Mouse (Mus musculus): ENCODE results near the gene Gpx8.

Gene Gpx8

DNA sequence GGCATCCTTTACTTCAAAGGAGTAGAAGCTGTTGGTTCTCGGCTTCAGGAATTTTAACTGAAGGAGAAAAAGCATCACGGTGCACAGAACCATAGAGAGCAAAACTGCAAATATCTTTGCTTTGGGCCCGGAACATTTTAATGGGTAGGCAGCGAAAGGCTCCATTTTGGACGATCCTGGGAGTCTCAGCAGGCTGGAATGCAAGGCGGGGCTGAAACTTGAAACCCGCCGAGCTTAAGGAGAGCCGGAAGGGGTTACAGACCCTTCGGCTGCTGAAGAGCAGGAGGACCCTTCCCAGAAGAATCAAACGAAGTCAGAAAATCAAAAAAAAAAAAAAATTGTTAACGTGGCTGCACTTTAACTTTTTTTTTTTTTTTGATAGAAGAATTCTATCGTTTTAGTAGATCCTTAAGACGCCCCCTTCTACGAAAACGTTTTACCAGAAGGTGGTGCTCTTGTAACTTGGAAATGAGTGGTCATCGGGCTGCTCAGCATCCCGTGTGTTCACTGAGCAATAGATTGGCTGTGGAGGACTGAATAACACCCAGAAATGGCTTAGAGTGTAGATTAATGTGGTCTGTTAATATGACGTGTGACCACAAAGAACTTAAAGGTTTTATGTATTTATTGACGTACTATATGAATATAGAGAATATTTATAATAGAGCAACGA, at the start of gene Gpx8:
TSS of gene Gpx8 (minus strand) at position 200 of the 673 bp plus-strand sequence.
- DNase-seq (ENCODE audit: extremely low spot score): peak; percentile 73

DNA sequence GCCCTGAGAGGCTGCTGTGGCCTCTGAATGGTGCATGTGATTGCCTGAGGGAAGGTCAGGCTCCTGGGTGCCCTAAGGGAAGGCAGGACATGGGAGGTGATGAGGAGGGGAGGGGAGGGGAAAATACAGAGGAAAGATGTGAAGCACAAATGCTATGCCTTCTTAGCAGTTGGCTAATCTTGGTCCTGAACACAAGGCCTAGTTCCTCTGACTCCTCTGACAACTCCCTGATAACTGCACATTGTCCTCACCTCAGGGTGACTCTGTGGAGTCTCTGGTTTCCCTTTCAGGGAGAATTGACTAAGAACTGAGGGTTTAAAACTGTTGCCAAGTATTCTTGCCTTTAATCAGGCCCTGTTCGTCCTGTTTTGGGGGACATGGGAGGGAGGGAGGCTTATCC, 48.4 kb upstream of the Gpx8 start:
- no peak for DNase-seq (ENCODE audit: extremely low spot score)

DNA sequence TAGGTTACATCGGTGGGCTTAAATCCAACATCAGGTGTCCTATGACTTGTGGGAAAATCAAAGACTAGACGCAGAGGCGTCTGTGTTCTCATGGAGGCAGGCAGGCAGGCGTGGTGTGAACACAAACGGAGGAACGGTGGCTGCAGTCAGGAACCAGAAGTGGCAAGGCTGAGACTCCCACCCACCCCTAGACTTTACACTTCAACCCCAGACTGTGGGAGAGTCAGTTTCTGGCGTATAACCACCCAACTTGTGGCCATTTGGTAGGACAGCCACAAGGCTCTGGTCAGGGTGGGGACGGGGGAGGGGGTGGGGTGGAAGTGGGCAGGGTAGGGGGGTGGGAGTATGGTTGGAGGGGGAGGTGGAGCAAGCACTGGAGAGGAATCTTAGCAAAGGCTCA, 44.3 kb upstream of the Gpx8 start:
- no peak for DNase-seq (ENCODE audit: extremely low spot score)

- DNase-seq (ENCODE audit: extremely low spot score): no peak
Measured at GRCm38 (mm10) chr13:113087226-113088017, 41.2 kb upstream of the Gpx8 start.

- no peak for DNase-seq (ENCODE audit: extremely low spot score)
Measured at GRCm38 (mm10) chr13:113084732-113085131, 38.5 kb upstream of the Gpx8 start.

GRCm38 (mm10) chr13:113082101-113082500, 35.9 kb upstream of the Gpx8 start:
- no peak for DNase-seq (ENCODE audit: extremely low spot score)

DNA sequence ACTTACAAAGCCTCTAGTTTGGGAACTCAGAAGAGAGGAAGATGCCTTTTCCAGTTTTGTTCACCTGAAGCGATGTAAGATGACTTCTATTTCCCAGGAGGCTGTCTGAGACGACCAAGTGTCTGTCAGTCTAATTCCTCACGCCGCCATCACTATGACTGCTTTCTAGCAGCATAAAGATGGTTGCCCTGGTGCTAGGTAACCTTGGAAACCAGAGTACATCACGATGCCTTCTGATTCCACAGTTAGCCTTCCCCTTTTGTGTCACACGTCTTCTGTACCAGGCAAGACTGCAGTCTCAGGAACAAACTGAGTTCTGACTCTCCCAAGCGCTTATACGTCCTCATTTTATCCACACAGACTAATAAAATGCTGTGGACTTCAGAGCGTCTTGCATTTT, 32.8 kb upstream of the Gpx8 start:
- no peak for DNase-seq (ENCODE audit: extremely low spot score)

DNA sequence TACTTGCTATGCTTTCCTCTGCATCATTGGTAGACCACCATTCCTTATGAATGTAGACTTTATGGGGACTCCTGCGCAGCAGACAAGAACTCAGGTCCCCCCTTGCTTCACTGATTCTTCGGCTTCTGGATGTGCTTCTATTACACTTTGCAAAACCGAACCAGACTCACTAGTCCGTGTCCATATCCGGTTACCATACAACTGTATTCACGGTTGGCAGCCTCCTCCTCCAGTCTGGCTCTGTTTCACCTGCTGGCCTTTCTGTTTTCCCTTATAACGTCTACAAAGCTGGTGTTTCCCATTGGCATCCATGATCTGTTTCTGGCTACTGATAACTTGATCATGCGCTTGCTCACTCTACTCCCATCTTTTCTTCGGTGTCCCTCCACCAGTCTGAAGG, 18.3 kb upstream of the Gpx8 start:
- DNase-seq (ENCODE audit: extremely low spot score): no peak

DNA sequence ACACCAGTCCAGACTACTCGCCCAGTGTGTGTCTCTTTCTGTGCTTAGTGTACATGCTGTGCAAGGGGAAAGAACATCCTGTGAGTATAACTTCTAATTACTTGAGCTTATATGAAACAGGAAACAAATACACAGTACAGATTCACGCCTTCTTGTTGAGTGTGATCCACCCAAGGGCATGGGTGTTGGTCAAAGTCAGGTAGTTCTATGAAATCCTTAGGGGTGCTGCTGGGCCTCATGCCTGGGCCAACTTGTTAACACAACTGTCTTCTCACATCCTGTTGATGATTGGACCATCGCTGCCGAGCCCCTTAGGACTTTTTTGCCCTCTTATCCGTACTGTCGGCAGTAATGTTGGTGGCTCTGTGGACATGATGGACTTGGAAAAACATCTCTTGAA, 15.5 kb upstream of the Gpx8 start:
- no peak for DNase-seq (ENCODE audit: extremely low spot score)

- peak; percentile 39 for DNase-seq (ENCODE audit: extremely low spot score)
Measured at GRCm38 (mm10) chr13:113055826-113056225, 9.6 kb upstream of the Gpx8 start.

DNA sequence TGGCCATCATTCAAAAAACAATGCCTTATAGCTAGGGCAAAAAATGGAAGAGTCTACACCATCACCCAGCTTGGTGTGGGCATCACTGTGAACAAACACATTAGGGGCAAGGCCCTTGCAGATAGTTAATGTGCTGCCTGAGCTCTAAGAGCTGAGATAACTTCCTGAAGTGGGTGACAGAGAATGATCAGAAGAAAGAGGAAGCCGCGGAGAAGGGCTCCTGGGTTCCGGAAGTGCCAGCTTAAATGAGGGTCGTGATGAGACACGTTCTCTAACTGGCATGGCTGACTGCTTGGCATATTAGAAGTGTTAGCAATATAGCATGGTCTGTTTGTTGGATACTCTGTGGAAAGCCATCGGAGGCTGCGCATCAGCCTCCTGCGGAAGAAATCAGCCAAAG, 8.0 kb upstream of the Gpx8 start:
- no peak for DNase-seq (ENCODE audit: extremely low spot score)

- DNase-seq (ENCODE audit: extremely low spot score): no peak
Measured at GRCm38 (mm10) chr13:113047647-113048046, 1.4 kb upstream of the Gpx8 start.

DNA sequence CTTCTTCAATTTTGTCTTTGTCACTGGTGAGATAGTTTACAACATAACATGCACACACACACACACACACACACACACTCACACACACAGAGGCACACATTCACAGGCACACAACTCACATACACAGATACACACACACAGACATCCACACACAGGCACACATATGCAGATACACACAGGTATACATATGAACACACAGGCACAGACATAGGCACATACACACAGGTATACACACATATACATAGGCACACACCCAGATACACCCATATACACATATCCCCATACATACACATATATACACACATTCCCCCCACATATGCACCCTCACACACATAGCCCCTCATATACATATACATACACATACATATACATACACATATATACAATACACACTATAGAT, 808 bp upstream of the Gpx8 start:
- DNase-seq (ENCODE audit: extremely low spot score): no peak

- DNase-seq (ENCODE audit: extremely low spot score): peak; percentile 19
Measured at GRCm38 (mm10) chr13:113045458-113046110, 626 bp downstream of the Gpx8 start.

DNA sequence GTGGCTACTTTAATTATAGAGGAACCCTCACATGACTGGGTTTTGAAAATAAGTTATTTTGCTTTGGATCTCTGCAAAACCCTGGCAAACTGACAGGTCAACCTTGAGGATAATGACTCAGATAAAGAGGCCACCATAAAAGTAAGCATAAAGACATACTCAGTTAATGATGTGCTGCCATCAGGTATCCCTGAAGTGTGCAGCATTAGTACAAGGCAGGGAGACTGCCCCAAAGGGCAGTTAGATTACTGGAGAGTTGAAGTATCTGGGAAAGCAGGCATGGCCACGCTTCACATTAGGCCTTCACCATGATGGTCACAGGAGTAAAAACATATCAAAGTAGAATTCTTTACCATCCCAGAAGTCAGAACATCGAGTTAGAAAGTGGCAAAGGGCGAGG, 1.3 kb downstream of the Gpx8 start:
- no peak for DNase-seq (ENCODE audit: extremely low spot score)

DNA sequence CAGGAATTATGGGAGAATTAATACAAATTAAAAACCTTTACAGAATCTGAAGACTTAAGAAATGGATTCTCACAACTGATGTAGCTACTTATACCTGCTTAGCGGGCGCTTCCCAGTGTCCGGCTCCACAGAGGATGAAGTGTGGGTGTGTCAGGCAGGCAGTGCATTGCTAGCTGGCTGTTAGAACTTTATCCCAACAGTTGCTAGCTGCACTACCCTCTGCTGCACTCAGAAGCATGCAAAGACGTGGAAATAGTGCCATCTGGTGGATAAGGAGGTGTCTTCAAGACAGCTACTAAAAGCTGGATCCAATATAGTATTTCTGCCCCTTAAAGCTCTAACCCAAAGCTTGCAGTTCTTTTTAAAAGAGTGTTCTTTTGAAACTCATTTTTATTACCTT, 10.4 kb downstream of the Gpx8 start:
- peak; percentile 87 for DNase-seq (ENCODE audit: extremely low spot score)

GRCm38 (mm10) chr13:113034950-113035421, 11.2 kb downstream of the Gpx8 start, which contains the start of gene Cdc20b:
Gene Cdc20b, plus strand, starts transcription at chr13:113035111.
- peak; percentile 63 for DNase-seq (ENCODE audit: extremely low spot score)

DNA sequence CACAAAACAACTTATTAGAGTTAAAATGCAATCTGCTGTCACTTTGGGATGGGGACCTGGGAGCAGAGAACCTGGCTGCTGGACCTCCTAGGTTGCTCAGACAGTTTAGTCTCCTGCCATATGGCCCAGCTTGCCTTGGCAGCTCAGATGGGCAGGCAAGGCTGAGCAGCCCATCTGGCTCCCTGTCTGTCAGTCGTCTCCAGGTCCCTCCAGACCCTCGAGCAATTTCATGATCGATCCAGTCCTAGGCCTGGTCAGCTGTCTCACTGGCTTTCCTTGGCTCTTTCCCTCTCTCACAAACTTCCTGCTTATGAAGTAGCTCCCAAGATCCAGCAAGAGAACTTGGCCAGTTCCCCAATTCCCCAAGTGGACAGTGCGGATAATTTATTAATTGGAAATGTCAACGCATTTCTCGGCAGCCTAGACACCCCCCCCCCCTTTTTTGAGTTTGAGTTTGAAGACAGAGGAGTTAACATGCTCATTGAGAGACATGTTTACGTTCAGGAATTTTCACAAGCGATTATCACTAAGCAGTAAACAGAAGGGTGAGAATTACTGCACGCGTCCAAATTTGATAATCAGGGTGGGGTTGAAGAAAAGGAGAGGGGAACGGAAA, 11.8 kb downstream of the Gpx8 start:
- peak; percentile 37 for DNase-seq (ENCODE audit: extremely low spot score)

GRCm38 (mm10) chr13:113032831-113033230, 13.4 kb downstream of the Gpx8 start:
- no peak for DNase-seq (ENCODE audit: extremely low spot score)

GRCm38 (mm10) chr13:113031792-113032571, 14.2 kb downstream of the Gpx8 start:
- DNase-seq (ENCODE audit: extremely low spot score): peak; percentile 78

GRCm38 (mm10) chr13:113031351-113031750, 14.9 kb downstream of the Gpx8 start:
- peak; percentile 51 for DNase-seq (ENCODE audit: extremely low spot score)

Data from embryo, embryonic 9.5 days (tissue).